Mouse (Mus musculus): ENCODE data around the gene Stk38.
"Not testable (repeated sequence)": the region's sequence is repeated elsewhere in the genome, so short reads cannot be mapped to it uniquely, and the experiment has no call there.

Gene Stk38

DNA sequence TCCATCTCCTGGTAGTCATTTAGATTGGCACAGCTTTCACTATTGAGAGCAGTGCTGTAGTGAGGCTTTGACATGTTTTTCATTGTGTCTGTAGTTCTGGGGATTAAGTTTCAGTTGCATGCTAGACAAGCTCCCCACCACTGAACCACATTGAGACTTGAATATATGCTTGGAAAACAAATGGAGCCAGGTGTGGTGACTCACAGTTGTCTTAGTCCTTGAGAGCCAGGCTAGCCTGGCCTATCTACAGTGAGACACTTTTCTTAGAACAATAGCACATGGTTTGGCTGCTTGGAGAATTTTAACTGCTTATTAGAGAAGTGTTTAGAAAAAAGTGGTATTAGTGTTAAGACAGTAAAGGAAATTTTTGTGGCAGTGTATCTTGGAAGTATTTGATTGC lies 26.5 kb upstream of the Stk38 start:
- DNase-seq, result no peak

GRCm38 (mm10) chr17:29033569-29034061 lies 25.8 kb upstream of the Stk38 start:
- no peak for DNase-seq

- peak; percentile 99 for DNase-seq
These were observed 24.7 kb upstream of the Stk38 start, which contains the start of gene Srsf3 for GRCm38 (mm10) chr17:29032274-29033069. Gene Srsf3, plus strand, starts transcription at chr17:29032628.

DNA sequence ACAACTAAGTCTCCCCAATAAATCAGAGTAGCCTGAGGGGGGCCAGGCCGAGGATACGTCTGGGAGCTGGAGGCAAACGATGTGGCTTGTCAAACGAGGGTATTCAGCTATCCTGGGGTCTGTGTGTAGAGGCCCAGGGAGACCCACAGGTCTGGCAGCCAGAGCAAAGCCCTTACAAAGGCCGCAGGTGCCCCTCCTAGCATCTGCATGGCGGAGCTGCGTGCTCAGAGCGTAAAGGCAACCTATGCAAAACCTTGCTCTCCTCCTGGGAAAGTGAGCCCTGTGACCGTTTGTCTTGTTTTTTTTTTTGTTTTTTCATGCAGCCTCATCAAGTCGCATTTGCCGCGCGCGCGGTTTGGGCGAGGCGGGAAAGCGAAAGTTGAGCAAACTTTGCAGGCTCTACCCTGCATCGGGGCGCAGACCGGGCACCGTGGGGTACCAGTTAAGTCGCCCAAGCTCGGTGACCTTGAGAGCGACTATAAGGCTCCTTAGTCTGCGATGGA lies 24.0 kb upstream of the Stk38 start:
- DNase-seq, result no peak

- not testable (repeated sequence) for DNase-seq
These were observed 23.4 kb upstream of the Stk38 start for GRCm38 (mm10) chr17:29031085-29031711.

DNA sequence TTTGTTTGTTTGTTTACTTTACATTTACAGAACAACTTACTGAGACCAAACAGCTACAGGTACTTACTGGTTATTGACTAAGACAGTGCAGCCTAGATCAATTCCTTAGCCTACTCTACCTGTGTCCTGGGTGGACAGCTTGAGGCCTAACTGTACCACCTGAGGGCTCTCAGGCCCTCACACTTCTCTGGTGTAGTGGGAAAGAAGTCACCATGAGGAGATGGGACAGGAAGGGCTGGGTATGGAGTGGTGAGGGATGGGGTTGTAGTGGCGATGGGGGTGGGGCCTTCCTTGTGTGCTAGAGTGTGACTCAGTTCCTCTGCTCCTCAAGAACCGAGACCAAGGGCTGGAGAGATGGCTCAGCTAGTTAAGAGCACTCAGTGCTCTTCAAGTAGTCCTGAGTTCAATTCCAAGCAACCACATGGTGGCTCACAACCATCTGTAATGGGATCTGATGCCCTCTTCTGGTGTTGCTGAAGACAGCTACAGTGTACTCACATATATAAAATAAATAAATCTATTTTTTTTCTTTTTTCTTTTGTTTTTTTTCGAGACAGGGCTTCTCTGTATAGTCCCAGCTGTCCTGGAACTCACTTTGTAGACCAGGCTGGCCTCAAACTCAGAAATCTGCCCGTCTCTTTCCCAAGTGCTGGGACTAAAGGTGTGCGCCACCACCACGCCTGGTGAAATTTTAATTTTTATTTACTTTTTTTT lies 22.7 kb upstream of the Stk38 start:
- no peak for DNase-seq

- no peak for DNase-seq
These were observed 19.0 kb upstream of the Stk38 start for GRCm38 (mm10) chr17:29026652-29027356.

DNA sequence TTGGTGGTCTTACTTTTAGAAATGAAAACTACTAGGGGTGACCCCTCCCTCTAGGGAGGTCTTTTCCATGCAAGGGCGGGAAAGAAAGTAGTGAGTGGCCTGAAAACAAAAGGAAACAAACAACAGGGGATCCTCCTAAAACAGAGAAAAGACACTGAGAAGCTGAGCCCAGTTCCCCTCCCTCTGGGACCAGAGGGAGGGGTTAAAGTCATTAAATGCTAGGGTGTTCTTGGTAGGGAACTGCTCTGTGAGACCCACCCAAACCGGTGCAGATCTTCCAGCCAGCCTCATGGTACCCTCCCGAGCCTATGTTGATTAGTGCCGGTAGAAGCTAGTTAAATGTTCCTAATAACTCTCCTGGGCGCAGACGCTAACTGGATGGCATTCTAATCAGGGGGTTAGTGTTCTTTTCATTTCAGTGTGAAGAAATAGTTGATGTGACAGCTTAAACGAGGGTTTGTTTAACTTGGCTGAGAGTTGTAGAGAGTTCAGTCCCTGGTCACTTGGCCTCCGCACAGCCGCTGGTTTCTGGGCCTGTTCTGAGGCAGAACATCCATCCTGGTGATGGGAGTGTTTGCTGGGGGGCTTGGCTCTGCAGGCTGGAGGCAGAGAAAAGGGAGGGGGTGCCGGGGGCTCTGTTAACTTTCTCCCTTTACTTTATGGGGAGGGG lies 17.2 kb upstream of the Stk38 start:
- DNase-seq, result no peak

DNA sequence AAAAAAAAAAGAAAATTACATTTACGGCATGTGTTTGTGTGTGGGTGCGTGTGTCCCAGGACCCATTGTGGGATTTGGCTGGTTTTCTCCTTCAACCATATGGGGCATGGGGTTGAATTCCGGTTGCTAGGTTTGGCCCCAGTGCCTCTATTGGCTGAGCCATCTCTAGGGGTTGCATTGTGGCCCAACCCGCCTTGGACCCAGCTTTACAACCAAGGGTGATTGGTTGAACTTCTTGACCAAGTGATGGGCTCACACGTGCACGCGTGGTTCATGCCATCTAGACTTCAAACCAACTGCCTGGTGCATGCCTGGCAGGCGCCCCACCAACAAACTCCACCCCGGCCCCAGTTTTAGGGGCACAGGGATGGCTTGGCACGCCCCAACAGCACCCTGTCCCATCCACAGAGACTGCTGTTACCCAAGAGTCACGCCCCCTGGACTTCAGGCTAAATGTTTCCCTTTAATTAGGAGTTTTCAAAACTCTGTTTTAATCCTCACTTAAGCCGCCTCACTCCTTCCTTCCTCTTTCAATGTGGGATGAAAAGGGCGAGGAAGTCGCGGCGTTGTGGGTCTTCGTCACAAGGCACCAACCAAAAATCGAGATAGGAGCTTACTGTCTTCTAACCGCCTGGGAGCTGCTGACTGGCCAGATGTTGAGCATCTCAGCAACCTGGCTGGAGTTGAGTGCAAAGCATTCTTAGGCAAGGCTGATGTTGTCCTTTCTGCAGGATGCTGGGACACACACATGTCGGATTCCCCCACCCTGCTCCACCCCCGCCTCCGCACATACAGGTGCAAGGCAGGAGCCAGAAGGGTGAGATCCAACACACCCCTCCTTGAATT lies 16.5 kb upstream of the Stk38 start:
- DNase-seq, result no peak

DNA sequence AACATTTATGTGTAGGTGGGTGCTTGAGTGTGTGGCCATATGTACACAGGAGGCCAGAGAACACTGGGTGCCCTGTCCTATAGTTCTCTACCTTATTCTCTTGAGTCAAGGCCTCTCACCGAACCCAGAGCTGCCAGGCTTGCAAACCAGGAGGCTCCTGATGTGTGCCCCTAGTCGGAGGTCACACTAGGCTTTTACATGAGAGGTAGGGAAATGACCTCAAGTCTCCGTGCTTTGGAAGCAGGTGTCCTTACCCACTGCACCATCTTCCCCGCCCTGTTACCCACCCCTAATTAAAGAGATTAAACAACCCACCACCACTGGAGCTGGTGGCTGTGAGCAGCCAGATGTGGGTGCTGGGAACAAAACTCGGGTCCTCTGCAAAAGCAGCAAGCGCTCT lies 15.6 kb upstream of the Stk38 start:
- DNase-seq, result no peak

DNA sequence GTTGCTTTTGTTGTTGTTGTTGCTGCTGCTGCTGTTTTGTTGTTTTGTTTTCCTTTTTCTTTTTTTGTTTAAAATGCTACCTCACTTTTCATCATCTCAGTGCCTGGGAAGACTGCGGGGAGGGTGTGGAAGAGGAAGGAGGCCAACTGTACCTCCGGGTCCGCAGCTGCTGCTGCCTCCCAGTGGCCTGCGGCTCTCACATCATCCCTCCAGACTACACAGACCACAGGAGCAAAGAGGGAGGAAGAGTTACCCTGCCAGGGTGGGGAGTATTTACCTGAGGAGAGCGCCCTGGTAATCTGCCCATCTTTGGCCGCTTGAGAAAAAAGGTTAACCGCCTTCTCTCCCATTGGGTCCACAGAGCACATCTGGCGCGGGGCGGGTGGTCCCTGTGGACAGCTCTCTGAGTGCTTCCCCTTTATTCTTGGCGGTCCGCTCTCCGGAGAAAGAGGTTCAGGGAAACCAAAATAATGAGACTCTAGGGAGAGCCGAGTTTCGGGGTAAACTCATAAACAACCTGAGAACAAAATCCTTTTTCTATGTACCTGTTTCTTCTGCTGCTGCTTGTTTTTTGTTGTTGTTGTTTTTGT lies 14.5 kb upstream of the Stk38 start:
- DNase-seq, result no peak

- DNase-seq, result peak in 1 of 2 experiments; percentile 25
These were observed 12.6 kb upstream of the Stk38 start for GRCm38 (mm10) chr17:29020444-29020843.

- no peak for DNase-seq
These were observed 11.6 kb upstream of the Stk38 start for GRCm38 (mm10) chr17:29019391-29019790.

- DNase-seq, result peak in 1 of 2 experiments; percentile 27
These were observed 10.6 kb upstream of the Stk38 start for GRCm38 (mm10) chr17:29018292-29018984.

GRCm38 (mm10) chr17:29016705-29017104 lies 8.9 kb upstream of the Stk38 start:
- no peak for DNase-seq

- DNase-seq, result peak; percentile 52 to 72
These were observed 7.8 kb upstream of the Stk38 start for GRCm38 (mm10) chr17:29015638-29016037.

DNA sequence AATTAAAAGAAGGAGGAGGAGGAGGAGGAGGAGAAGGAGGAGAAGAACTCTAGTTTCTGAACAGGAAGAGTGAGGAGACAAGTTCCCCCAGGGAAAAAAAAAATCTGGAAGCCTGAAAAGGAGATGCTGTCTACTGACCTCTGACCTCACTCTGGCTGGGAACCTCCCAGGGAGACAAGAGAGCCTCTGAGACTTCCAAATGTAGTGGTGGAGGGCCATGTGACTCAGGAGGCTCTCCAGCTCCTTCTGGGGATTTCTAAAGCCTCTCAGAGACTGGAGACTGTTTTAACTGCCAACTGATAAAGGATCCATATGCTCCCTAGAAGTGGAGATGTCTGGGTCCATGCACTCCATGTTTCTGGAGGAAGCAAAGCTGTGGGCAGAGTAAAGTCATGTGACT lies 6.4 kb upstream of the Stk38 start:
- no peak for DNase-seq

- DNase-seq, result no peak
These were observed 1.4 kb upstream of the Stk38 start for GRCm38 (mm10) chr17:29009181-29009580.

DNA sequence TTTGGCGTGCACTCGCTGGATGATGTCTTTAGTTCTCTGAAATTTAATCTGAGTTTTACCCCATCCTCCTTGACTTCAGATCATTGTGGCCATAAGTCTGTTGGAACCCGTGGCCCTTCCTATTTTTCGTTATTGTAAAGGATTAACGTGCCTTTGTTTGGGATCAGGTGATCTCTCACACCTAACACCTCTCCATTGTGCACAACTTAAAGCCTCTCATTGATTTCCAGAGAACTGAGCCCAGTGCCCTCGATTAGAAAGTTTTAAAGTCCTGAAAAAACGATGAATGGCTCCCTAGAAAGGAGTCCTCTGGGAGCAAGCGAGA lies 493 bp upstream of the Stk38 start:
- DNase-seq, result no peak

DNA sequence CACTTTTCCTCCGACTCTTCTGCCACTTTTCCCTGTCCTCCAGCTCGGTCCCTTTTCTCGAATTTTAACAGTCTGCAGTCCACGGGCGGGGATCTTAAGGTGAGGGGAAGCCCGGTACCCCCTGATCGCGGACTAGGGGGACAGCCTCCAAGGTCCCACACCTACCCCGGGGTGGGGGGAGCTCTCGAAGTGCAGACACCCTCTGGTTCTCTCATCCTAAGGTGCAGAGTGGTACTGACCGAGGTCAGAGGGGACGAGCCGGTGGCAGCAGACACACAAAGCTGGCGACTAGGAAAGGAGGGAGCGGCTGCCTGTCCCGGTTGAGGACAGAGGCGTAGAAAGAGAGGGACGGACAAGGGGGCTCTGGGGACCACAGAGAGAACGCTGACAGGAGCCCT lies 553 bp downstream of the Stk38 start:
- no peak for DNase-seq

Measured in cerebellum, postnatal 14 days (tissue).